Mouse (Mus musculus) forebrain, embryonic 12.5 days (tissue): ENCODE data around the gene Gm8797. TPM values are rescaled to one million over a fixed set of nuclear protein-coding genes. Genes with fewer than 3 reads are reported as not detected.
"Not testable (repeated sequence)": the region's sequence is repeated elsewhere in the genome, so short reads cannot be mapped to it uniquely, and the experiment has no call there.

Experiments used
- ATAC-seq: fragments of 200-750 bp; cut with Nextera tagmentation; 2 replicates; pipeline ENCODE4 v1.8.0; 2017; ENCODE audit warnings: moderate TSS enrichment; ENCODE audit not compliant: low FRiP score
- H3K27ac ChIP-seq: fragments of 300-500 bp; sonication (generic); 2 replicates; pipeline ENCODE4 v1.5.1; 2016; ENCODE audit warnings: mild to moderate bottlenecking
- H3K27me3 ChIP-seq: fragments of 300-500 bp; sonication (generic); 2 replicates; pipeline ENCODE4 v1.6.1; 2016; ENCODE audit warnings: mild to moderate bottlenecking
- H3K36me3 ChIP-seq: fragments of 300-500 bp; sonication (generic); replicated peaks from 2 replicates; pipeline ENCODE4 v1.6.1; 2016; ENCODE audit warnings: mild to moderate bottlenecking
- H3K4me1 ChIP-seq: fragments of 300-500 bp; sonication (generic); 2 replicates; pipeline ENCODE4 v1.6.1; 2016
- H3K4me2 ChIP-seq: fragments of 300-500 bp; sonication (generic); 2 replicates; pipeline ENCODE4 v1.6.1; 2016; ENCODE audit warnings: mild to moderate bottlenecking, moderate library complexity
- H3K4me3 ChIP-seq: fragments of 300-500 bp; sonication (generic); replicated peaks from 2 replicates; pipeline ENCODE4 v1.5.1; 2016; ENCODE audit warnings: mild to moderate bottlenecking
- H3K9ac ChIP-seq: fragments of 300-500 bp; sonication (generic); 2 replicates; pipeline ENCODE4 v1.6.1; 2016; ENCODE audit warnings: mild to moderate bottlenecking
- H3K9me3 ChIP-seq: fragments of 300-500 bp; sonication (generic); 2 replicates; pipeline ENCODE4 v1.6.1; 2016
- WGBS: fragments of 180-500 bp; shearing (Covaris S2); methylation state at CpG from one replicate; pipeline ENCODE4 v1.1.7; 2016; 5-methylcytosine and 5-hydroxymethylcytosine counted together
- polyA plus RNA-seq: library from polyadenylated mRNA; unstranded; fragments of >200 nt; fragmentation: Nextera tagmentation; extraction: Ambion mirVana; gene quantifications from 2 replicates; pipeline ENCODE4 v1.2.1, GENCODE M21; 2016

The Gm8797 gene
- polyA plus RNA-seq: 15.5 and 22.1 TPM in 2 replicates

DNA sequence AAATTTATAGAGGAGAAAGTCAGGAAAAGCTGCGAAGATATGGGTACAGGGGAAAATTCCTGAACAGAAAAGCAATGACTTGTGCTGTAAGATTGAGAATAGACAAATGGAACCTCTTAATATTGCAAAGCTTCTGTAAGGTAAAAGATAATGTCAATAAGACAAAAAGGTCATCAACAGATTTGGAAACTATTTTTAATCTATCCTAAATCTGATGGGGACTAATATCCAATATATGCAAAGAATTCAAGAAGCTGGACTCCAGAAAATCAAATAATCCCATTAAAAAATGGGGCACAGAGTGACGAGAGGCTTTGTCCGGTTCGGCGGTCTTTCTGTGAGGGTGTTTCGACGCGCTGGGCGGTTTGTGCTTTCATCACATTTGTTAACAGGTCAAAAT is at the start of gene Gm8797:
Gm8797 (plus strand) TSS at position 301 of the 400 bp plus-strand sequence.
- not testable (repeated sequence) for H3K27ac ChIP-seq, H3K27me3 ChIP-seq, H3K36me3 ChIP-seq, H3K4me1 ChIP-seq, H3K4me3 ChIP-seq, H3K4me2 ChIP-seq, H3K9ac ChIP-seq, H3K9me3 ChIP-seq, ATAC-seq
- 93% methylated on average over 9 of the region's 9 CpGs for WGBS

DNA sequence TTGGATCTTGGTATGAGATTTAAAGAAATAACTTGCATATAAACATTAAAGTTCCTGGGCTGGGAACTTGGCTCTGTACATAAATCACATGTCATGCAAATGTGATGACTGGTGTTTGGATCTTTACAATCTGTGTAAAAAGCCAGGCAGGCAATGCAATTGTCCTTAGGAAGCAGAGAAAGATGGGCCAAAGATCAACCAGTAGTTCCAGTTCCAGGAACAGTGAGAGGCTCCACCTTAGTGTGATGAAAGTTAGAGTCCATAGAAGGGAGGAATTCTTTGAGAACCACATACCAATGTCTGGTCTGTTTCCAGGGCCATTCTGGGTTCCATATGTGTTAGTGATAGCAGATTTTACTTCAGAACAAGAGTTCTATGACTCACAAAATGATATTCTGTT is 36.1 kb upstream of the Gm8797 start:
- no peaks in the 10 kb centered on the region for H3K4me1 ChIP-seq
- H3K9ac ChIP-seq: no peak overlapping the region
- H3K27ac ChIP-seq: no peak overlapping the region
- H3K4me2 ChIP-seq: no peak overlapping the region
- no peaks in the 10 kb centered on the region for H3K9me3 ChIP-seq
- no peaks in the 10 kb centered on the region for H3K27me3 ChIP-seq
- no peaks in the 10 kb centered on the region for H3K36me3 ChIP-seq
- no peak for ATAC-seq
- H3K4me3 ChIP-seq: no peak overlapping the region

DNA sequence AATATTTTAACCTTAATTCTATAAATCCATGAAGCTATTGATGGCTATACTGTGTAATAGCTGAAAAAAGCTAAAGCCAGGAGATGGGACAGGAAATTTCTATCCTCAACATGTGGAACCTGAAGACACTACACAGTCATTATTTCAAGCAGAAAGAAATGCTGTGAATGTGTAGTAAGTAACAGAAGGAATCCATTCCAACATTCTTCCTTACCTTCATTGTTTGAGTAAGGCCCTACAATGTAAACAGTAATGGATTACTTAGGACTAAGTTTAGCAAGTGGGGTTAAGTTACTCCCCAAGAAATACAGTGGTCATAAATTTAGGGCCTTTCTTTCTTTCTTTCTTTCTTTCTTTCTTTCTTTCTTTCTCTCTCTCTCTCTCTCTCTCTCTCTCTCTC is 17.7 kb upstream of the Gm8797 start:
- H3K4me1 ChIP-seq: no peaks in the 10 kb centered on the region
- no peak for ATAC-seq
- H3K36me3 ChIP-seq: no peaks in the 10 kb centered on the region
- no peak overlapping the region for H3K4me2 ChIP-seq
- H3K9ac ChIP-seq: no peak overlapping the region
- H3K4me3 ChIP-seq: no peak overlapping the region
- H3K9me3 ChIP-seq: no peaks in the 10 kb centered on the region
- H3K27me3 ChIP-seq: no peaks in the 10 kb centered on the region
- H3K27ac ChIP-seq: no peak overlapping the region

DNA sequence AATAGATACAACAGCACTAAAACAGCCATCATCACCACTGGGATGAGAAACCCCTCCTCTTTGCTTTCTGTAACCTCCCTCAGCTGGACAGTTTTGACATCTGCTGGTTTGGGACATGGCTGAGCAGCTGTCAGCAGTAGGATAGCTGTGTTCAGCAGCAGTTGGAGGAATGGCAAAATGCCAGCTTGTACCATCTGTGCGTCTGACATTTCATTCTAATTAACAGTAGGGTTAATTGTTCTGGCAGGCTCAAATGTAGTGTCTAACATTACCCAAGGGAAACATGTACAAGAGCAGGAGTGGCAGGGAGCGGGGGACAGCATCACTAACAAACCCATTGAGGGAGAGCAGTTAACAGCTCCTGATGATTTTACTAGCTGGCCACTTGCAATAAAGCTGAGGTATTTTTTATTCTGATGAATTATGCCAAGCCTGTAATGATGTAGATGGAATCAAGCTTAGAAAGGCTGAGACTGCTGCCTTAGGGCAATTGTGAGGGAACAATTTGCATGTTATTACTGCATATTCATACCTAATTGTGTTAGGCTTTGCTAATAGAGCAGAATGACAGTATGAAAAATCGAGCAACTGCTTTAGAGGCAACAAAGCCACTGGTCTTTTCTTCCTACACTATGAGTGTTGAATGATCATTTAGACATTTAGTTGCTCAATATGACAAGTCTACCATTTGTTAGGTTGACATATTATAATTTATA is 4.3 kb downstream of the Gm8797 start:
- H3K9ac ChIP-seq: no peak overlapping the region
- 13% methylated on average over 3 of the region's 3 CpGs for WGBS
- H3K27me3 ChIP-seq: no peaks in the 10 kb centered on the region
- no peaks in the 10 kb centered on the region for H3K36me3 ChIP-seq
- peak overlapping the region; percentile 54 for H3K27ac ChIP-seq
- no peaks in the 10 kb centered on the region for H3K9me3 ChIP-seq
- H3K4me1 ChIP-seq: no peaks in the 10 kb centered on the region
- peak; percentile 98 for ATAC-seq
- no peak overlapping the region for H3K4me2 ChIP-seq
- H3K4me3 ChIP-seq: no peak overlapping the region

DNA sequence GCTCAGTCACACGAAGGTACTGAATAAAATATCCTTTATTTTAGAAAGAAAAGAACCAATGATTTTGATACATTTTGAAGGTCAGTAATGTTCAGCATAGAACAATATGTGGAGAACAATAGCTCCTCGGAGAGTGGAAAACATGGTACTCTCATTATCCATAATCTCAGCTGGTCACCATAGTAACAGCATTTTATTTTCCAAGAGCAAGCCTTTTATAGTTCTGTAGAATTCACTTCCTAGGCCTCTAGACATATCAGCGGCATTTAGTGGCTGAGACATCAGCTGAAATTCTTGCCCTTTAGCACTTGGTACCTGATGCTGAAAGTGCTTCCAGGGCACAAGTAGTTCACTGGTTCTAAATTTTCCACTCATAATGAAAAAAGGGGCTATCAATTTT is 15.7 kb downstream of the Gm8797 start:
- Histone ChIP-seq H3K9me3 (no peaks in the 10 kb centered on the region), H3K4me3 (no peak overlapping the region), H3K4me1 (no peaks in the 10 kb centered on the region), H3K27ac (no peak overlapping the region), H3K4me2 (no peak overlapping the region), H3K36me3 (no peaks in the 10 kb centered on the region), H3K9ac (no peak overlapping the region), H3K27me3 (no peaks in the 10 kb centered on the region)
- ATAC-seq: peak; percentile 41; the same call in 1 of the 2 replicates
- WGBS: 50% methylated on average over 3 of the region's 3 CpGs

DNA sequence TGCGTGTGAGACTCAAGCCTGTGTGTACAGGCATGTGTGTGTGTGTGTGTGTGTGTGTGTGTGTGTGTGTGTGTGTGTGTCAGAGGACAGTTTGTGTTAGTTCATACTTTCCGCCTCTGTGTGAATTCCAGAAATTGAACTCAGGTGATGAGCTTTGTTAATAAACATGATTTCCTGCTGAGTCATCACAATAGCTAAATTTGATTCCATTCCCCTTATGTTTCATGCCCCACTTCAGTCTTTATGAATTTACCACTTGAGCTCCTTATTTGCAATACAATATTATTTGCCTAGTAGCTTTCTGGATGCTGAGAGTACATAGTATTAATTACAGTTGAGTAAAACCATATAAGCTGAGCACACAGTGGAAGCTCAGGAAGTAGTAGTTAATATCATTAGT is 26.3 kb downstream of the Gm8797 start:
- Histone ChIP-seq H3K9me3 (no peaks in the 10 kb centered on the region), H3K9ac (no peak overlapping the region), H3K27ac (no peak overlapping the region), H3K4me2 (no peak overlapping the region), H3K36me3 (no peaks in the 10 kb centered on the region), H3K4me3 (no peak overlapping the region), H3K4me1 (no peaks in the 10 kb centered on the region), H3K27me3 (no peaks in the 10 kb centered on the region)
- ATAC-seq: no peak
- WGBS: 85% methylated on average over 2 of the region's 2 CpGs
